Mouse (Mus musculus) cerebellum, adult 11-12 months (tissue): ENCODE results near the gene Cir1.

Experiments used
- DNase-seq: peaks from one replicate; pipeline ENCODE4 v3.0.0; 2022

Cir1 gene

GRCm38 (mm10) chr2:73298841-73299240 is 13.7 kb downstream of the Cir1 start:
- no peak for DNase-seq

GRCm38 (mm10) chr2:73298154-73298553 is 14.3 kb downstream of the Cir1 start:
- DNase-seq = no peak

- DNase-seq = no peak
These were observed 17.5 kb downstream of the Cir1 start for GRCm38 (mm10) chr2:73295023-73295422.

GRCm38 (mm10) chr2:73291130-73291529 is 21.4 kb downstream of the Cir1 start:
- no peak for DNase-seq

- no peak for DNase-seq
These were observed 26.9 kb downstream of the Cir1 start for GRCm38 (mm10) chr2:73285630-73286029.

GRCm38 (mm10) chr2:73281707-73282106 is 30.8 kb downstream of the Cir1 start:
- no peak for DNase-seq

GRCm38 (mm10) chr2:73281048-73281661 is 31.3 kb downstream of the Cir1 start:
- DNase-seq = no peak

- DNase-seq = no peak
These were observed 32.0 kb downstream of the Cir1 start for GRCm38 (mm10) chr2:73280356-73281047.

- peak; percentile 12 for DNase-seq
These were observed 33.0 kb downstream of the Cir1 start for GRCm38 (mm10) chr2:73279271-73280038.

GRCm38 (mm10) chr2:73278869-73279268 is 33.6 kb downstream of the Cir1 start:
- DNase-seq = no peak

GRCm38 (mm10) chr2:73278131-73278854 is 34.2 kb downstream of the Cir1 start:
- peak; percentile 75 for DNase-seq

- DNase-seq = peak; percentile 16
These were observed 34.8 kb downstream of the Cir1 start for GRCm38 (mm10) chr2:73277709-73278075.

- no peak for DNase-seq
These were observed 35.3 kb downstream of the Cir1 start for GRCm38 (mm10) chr2:73277021-73277708.

- no peak for DNase-seq
These were observed 36.3 kb downstream of the Cir1 start for GRCm38 (mm10) chr2:73276141-73276571.

- DNase-seq = no peak
These were observed 37.0 kb downstream of the Cir1 start for GRCm38 (mm10) chr2:73275261-73276040.

- no peak for DNase-seq
These were observed 38.2 kb downstream of the Cir1 start for GRCm38 (mm10) chr2:73274119-73274920.

- no peak for DNase-seq
These were observed 39.0 kb downstream of the Cir1 start for GRCm38 (mm10) chr2:73273249-73274118.

- DNase-seq = no peak
These were observed 39.9 kb downstream of the Cir1 start for GRCm38 (mm10) chr2:73272351-73273248.
